Mouse (Mus musculus) right cerebral cortex, adult 18-20 months (tissue): ENCODE data around the gene Gm13283.
"Not testable (repeated sequence)": the region's sequence is repeated elsewhere in the genome, so short reads cannot be mapped to it uniquely, and the experiment has no call there.

Source experiments
- DNase-seq: peaks from one replicate; pipeline ENCODE4 v3.0.0; 2022; ENCODE audit warnings: mixed read lengths

The Gm13283 gene

DNA sequence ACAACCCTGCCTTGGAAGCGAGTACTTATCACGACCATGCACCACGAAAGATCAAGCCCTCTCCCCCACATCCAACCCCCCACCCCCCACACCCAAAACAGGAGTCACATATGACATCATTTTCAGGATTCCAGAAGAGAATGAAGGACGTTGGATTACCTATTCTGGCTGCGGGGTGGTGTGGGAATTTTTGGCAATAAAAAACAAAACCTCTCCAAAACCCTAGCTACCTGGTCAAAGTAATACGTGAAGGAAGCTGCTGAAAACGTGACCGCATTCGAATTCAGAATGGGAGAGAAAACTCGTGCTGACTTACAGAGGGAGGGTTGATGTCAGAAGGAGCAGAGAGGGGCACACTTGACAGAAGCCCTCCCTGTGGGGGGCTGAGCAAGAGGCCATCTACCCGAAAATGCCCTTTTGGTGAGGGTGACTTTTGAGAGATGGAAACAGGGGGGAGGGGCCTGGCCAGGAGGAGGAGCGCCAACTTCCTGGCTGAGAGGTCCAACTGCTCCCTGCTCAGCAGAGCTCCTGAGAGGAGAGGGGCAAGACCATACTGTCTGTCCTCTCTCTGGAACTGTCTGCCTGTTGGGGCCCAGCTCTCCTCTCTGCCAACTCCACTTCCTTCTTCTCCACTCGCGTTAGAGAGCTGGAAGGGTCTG is at the start of gene Gm13283:
Gene Gm13283, plus strand, starts transcription at position 510 of the 659 bp plus-strand sequence.
- peak; percentile 10 for DNase-seq

DNA sequence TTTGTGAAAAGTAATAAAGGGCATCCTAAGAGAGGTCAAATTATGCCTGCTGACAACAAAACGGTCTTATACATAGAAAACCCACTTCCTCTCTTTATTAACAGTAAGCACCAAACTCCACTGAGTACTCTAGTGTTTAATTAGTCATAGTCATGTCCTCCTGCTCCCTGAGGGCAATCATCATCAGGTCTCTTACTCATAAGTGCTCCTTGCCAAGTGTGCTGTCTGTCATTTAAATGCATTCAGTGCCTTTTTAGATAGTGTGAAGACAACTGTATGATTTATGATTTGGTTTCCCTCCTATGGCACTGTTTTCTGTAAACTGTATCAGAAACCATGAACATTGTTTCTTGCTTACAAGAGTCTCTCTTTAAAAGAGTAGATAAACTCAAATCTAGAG is 45.6 kb upstream of the Gm13283 start:
- DNase-seq: no peak

DNA sequence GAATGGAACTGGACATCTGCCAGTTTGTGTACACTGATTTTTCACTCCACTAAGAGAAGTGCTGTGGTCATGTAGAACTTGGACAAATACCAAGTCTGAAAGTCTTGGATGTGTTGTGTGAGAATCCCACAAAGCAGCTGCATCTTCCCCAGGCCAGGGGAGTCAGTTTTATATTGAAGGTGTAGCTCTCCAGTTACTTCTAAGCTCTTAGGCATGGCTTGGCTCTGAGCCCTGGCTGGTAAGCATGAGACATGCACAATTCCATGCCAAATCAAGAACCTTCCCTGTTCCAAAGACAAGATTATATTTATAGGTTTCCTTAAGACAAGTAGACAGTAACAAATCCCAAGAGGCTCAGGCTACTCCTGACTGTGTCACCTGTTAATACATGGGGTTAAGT is 44.9 kb upstream of the Gm13283 start:
- no peak for DNase-seq

DNA sequence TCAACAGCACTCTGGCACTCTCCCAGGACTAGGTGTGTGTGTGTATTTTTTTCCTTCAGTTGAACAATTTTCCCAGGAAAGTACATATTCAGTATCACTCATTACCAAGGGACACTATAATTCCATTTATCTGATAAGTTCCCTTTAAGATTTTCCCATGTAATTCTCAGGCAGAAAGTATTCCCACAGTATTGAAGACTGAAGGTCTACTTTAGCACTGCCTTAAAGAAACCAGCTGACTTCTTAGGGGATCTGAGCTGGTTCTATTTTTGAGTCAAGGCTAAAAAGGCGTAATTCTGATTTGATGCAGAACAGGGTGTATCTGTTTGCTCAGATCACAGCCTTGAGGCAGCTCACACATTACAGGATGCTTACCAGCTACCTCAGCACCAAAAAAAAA is 41.2 kb upstream of the Gm13283 start:
- no peak for DNase-seq

DNA sequence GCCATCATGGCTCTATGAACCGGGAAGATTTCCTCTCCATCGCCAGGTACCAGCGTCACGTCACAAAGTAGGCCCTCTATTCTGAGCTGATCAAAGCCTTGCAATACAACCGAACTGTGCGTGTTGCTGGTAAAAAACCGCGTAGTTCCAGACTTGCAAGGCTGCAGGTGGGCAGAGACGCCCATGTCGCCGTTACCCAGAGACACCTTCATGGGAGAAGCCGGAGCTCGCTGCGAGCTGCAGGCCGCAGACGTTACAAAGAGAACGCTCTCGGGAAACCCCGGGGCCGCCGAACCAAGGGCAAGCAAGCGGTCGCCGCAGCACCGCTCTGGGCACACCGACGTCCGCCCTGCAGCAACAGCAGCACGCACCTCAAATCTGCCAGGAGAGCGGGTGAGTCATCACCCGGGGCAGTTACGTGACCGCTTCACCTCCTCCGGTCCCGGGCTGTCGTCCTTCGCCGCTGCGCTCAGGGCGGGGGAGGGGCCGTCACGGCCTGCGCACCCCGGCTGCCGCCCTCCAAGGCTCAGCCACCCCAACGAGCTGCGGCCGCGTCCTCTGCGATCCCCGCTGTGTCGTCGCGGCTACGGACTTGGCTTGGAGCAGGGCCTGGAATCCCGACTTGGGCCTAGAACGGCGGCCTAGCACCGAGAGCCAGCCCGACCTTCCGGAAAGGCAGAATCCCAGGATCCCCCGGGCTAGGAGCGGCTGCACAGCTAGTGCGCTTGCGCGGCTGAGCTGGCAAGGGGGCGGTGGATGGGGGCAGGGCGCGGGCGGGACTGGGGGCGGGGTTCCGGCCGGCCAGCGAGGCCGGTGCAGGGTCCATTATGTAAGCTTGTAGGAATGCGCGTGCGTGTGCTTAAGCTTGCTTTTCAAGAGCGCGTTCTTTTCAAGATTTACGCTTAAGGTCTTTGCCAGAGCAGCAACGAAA is 37.9 kb upstream of the Gm13283 start, which contains the start of the genes Gm26566 and Klhl9:
Gene Gm26566, plus strand, starts transcription at position 15 of the 931 bp plus-strand sequence.
Gene Klhl9, minus strand, starts transcription at position 675 of the 931 bp plus-strand sequence.
- peak; percentile 91 for DNase-seq

DNA sequence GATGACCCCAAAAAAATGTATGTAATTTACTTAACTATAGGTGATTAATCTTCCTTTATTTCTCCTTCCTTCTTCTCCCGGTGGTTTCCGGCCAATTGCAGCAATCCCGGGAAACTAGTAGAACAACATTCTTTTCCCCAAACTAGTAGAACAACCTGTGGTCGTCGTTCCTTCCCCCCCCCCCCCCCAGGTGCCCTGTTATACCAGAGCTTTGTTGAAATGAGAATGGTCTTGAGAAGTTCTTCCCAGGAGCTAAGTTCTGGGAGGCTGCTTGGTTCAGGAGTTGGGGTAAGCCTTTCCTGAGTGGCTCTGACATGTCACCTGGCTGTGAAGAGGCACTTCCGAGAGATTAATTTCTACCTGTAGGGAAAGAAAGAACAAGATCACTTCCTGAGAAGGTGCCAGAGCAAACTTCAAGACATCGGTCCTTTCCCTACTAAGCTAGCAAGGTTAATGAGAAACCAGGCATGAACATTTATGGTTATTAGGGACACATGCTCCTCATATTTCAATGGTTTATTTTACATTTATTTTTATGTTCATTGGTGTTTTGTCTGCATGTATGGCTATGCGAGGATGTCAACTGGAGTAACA is 36.3 kb upstream of the Gm13283 start:
- DNase-seq: no peak

DNA sequence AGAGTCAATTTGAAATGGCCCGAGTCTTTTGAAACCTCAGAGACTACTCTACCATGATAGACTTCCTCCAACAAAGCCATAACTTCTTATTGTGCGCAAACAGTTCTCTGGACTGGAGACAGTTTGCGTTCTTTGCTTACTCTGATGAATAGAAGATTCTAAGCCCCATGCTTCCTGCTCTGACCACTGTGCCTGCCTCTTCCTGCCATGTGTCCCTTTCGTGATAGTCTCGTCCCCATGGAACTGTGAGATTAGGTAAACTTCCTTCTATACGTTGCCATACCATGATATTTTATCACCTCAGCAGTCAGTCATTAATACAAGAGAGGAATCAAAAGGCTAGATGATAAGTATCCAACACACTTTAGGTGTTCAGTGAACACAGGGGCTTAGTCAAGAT is 33.2 kb upstream of the Gm13283 start:
- DNase-seq: no peak

DNA sequence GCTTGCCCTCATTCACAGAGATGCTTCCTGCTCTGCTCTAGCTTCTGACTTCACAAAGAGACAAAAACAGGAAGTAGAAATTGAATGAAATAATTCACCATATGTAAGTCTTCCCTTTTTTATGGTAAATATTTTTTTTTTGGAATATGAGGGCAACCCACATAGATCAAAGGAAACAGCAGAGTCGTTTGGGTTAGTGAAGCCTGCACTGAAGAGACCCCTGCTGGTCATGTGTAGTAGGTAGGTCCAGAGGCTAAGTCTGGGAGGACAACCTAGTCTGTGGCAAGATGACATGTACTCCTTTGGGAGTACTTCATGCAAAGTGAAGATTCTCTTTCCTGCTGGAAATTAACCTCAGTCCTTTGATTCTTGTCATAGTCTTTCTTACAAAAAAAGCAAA is 32.6 kb upstream of the Gm13283 start:
- no peak for DNase-seq

DNA sequence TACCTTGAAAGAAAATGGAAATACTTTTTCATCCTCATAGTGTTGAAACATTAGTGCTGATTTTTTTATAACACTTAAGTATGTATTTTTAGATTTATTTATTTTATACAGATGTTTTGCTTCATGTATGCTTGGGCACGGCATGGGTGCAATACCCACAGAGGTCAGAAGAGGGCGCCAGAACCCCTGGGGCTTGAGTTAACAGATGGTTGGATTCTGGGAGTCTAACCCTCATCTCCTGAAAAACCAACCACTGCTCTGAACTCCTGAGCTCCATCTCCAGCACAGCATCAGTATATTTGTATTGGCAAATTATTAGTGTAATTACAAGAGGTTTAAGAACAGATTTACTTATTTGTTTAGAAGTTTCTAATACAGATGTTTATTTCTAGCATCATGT is 21.4 kb upstream of the Gm13283 start:
- DNase-seq: peak; percentile 28

DNA sequence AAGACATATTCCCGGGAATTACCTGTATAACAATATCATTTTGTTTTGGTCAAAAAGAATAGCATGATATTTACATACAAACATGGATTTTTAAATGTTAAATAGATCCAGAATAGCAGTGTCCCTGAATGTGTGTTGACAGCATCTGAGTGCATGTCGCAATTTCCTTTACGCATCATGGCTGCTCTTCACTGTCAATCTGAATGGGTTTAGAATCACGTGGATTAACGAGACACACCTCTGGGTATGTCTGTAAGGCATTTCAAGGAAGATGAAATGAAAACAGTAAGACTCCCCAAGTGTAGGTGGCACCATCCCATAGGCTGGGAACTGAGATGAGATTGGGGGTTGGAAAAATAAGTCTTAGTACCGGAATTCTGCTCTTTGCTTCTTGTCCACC is 20.9 kb upstream of the Gm13283 start:
- no peak for DNase-seq

DNA sequence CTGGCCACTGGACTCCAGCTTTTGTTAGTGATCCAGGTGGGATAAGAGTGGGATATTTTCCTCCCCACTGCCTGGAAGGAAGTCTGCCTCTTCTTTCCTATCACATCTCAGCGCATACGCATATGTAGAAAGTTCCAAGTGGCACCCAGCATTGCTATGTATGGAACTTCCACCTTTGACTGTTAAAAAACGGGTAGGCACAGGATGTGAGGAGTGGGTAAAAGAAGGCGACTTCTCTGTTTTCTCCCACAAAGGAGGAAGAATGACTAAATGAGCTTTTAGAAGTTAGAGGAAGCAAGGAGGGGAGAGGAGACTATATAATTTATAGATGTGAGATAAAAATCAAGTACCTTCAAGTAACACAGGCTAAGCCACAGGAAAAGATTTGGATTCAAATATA is 18.5 kb upstream of the Gm13283 start:
- no peak for DNase-seq

DNA sequence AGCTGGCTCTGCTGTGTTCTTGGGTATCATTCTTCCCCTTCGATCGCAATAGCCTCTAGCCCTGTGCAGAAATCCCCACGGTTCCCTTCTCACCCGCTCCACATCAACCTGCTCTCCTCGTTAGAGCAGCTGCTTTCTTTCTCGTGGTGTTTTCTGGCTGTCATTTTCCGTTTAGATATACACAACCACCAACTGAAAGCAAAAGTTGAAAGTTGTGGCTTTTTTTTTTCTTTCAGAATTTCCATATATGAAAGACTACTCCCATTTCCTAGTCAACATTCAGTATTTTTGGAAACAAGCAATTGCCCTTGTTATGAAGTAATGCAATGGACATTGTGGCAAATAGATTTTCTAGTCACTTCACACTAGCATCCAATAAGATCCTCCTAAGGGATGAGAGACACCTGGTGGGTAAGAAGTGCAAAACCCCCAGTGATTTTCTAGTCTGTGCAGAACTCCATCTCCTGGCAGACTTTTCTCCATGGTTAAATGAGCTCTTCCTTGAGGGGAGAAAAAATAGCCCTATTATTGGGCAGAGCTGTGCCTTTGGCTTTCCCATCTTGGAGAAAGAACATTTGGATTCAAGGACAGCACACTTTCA is 17.0 kb upstream of the Gm13283 start:
- no peak for DNase-seq

DNA sequence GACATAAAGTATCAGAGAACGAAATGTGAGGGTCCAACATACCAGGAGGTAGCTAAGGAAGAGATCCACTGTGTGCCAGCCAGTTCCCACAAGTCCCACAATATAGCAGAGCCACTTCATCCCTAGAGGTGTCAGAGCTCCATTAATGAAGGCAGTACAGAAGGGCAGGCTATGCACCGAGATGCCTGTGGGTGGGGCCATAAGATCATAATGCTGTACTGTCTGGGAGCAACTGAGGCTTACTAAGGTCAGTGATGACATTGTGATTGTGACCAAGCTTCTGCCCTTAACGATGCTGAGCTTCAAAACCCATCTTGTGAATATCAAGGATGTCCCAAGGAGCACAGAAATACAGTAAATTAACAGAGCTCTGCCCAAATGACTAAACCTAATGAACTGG is 15.7 kb upstream of the Gm13283 start:
- DNase-seq: no peak

DNA sequence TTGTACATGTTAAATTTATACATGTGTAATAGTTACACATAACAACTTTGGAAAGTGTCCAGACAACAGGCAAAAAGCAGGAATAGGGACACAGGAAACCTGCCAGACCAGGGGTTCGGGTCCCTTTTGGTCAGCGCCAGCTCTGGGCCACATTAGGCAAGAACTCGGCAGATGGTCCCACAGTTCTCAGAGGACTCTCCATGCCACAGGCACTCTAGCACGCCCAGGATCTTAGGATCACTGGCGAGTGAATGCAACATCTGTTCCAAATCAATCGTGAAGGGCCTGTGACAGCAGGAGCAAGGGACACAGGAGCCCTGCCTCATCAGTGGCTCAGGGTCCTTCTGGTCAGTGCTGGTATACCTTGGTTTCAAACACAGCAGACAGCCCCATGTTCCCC is 10.0 kb upstream of the Gm13283 start:
- DNase-seq: no peak

DNA sequence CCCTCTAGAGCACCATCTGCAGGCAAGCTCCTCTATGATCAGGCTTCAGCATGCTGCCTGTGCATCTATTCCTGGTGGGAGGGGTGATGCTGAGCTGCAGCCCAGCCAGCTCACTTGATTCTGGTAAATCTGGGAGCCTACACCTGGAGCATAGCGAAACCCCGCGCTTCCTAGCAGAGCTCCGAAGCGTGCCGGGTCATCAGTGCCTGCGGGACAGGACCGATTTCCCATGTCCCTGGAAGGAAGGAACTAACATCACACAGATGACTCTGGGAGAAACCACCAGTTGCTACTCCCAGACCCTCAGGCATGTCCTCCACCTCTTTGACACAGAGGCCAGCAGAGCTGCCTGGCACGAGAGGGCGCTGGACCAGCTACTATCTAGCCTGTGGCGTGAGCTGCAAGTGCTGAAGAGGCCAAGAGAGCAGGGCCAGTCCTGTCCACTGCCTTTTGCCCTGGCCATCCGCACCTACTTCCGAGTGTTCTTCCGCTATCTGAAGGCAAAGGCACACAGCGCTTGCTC is 5.0 kb upstream of the Gm13283 start, which contains the start of gene Gm13271:
Gene Gm13271, plus strand, starts transcription at position 51 of the 523 bp plus-strand sequence.
- peak; percentile 73 for DNase-seq

DNA sequence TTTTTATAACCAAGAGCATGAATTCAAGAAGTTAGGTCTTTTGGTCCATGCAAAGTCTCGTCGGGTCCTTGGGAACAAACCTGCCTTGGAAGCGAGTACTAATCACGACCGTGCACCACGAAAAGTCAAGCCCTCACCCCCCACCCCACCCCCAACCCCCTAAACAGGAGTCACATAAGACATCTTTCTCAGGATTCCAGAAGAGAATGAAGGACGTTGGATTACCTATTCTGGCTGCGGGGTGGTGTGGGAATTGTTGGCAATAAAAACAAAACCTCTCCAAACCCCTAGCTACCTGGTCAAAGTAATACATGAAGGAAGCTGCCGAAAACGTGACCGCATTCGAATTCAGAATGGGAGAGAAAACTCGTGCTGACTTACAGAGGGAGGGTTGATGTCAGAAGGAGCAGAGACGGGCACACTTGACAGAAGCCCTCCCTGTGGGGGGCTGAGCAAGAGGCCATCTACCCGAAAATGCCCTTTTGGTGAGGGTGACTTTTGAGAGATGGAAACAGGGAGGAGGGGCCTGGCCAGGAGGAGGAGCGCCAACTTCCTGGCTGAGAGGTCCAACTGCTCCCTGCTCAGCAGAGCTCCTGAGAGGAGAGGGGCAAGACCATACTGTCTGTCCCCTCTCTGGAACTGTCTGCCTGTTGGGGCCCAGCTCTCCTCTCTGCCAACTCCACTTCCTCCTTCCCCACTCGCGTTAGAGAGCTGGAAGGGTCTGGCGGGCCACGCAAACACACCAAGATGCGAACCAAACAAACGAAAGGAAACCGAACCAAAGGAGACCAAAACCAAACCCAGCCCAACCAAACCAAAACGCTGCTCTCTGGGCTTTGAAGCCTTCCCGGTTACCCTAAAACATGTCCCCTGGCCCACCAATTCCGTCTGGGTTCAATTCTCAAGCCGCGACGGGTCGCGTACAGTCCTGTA is 3.1 kb upstream of the Gm13283 start:
- not testable (repeated sequence) for DNase-seq

DNA sequence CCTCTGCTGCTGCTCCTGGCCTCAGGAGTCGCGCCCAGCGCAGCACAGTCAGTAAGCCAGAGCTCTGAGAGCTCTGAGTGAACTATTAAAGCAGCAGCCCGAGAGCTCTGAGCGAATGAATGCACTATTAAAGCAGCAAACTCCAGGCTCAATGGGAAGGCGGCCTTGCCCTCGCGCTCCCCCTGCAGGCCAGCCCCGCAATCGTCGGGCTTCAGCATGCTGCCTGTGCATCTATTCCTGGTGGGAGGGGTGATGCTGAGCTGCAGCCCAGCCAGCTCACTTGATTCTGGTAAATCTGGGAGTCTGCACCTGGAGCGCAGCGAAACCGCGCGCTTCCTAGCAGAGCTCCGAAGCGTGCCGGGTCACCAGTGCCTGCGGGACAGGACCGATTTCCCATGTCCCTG is 2.3 kb upstream of the Gm13283 start:
- DNase-seq: peak; percentile 88

DNA sequence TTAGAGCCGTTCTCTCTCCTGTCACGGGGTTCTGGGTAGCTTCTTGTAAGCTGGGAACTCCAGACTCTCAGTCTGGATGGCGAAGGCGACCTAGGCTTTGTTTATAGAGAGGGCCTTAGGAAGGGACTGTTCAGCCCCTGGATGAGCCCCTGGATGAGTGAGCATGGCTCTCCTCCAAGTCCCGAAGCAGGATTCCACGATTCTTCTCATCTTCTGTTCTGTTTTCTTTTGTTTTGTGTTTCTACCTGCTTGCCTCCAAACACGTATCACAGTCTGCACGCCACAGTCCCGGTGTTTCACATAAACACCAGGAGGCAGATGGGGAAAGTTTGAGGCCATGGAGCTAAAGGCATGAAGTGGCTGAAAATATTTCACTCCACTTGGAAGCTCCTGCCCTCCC is 1.2 kb upstream of the Gm13283 start:
- DNase-seq: not testable (repeated sequence)

DNA sequence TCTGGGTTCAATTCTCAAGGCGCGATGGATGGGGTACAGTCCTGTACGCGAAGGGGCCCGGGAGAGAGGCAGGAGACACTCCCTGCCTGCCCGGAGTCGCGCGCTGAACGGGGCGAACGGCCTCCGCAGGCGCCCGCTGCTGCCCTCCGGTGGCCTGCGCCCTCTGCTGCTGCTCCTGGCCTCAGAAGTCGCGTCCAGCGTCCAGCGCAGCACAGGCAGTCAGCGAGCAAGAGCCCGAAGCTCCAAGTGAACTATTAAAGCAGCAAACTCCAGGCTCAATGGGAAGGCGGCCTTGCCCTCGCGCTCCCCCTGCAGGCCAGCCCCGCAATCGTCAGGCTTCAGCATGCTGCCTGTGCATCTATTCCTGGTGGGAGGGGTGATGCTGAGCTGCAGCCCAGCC is 512 bp downstream of the Gm13283 start:
- DNase-seq: peak; percentile 46

DNA sequence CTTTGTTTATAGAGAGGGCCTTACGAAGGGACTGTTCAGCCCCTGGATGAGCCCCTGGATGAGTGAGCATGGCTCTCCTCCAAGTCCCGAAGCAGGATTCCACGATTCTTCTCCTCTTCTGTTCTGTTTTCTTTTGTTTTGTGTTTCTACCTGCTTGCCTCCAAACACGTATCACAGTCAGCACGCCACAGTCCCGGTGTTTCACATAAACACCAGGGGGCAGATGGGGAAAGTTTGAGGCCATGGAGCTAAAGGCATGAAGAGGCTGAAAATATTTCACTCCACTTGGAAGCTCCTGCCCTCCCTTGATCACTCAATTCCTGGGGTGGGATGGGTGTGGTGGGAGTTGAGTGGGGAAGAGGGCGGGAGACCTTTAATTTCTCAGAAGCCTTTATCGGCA is 1.9 kb downstream of the Gm13283 start:
- peak; percentile 63 for DNase-seq

DNA sequence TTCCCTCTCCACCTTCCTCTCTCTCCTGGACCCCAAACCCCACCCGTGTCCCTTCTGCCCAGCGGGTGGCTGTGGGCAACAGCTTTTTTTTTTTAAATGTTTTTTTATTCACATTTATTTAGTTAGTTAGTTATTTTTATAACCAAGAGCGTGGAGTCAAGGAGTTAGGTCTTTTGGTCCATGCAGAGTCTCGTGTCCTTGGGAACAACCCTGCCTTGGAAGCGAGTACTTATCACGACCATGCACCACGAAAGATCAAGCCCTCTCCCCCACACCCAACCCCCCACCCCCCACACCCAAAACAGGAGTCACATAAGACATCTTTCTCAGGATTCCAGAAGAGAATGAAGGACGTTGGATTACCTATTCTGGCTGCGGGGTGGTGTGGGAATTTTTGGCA is 2.4 kb downstream of the Gm13283 start:
- DNase-seq: not testable (repeated sequence)
